Mouse (Mus musculus) left cerebral cortex, adult 18-20 months (tissue): ENCODE results near the gene Abca13. TPM values are rescaled to one million over a fixed set of nuclear protein-coding genes. Genes with fewer than 3 reads are reported as not detected.

Experiments used
- DNase-seq, 2 experiments: peaks; one replicate each; pipeline ENCODE4 v3.0.0; 2021 to 2022; ENCODE audit warnings: low spot score in 2 of 2, mixed read lengths in 1 of 2
- total RNA-seq, 2 experiments: library from RNA; stranded (reverse); gene quantifications; 2 replicates each; pipeline ENCODE4 v1.2.3; 2021

Gene Abca13
- total RNA-seq, 2 experiments from 2014 or later = 0.02 TPM

DNA sequence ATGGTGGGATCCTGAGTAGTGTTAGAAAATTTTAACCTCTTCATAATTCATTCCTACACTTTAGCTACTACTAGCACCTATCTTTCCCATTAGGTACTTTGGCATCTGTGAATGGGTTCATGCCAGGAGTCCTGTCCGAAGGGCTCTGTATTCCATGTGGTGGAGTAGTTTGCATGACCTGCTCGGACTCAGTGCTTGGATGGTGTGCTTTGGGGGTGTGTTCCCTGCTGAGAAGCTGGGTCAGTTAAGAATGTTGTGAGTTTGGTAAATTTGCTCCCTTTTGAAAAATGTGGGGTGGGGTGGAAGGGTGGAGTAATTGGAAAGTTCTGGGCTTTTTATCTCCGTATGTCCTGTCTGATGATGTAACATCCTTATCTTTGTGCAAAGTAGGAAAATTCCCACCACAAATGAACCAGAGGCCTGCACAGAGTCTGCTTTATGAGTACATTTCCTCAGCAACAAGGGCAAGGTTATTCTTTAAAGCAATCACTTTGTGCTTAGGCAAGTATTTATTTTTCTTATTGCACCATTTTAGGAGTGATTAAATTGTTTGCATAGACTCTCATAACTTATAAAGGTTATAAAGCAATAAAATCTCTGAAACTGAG is 475.0 kb downstream of the Abca13 start:
- no peak for DNase-seq

DNA sequence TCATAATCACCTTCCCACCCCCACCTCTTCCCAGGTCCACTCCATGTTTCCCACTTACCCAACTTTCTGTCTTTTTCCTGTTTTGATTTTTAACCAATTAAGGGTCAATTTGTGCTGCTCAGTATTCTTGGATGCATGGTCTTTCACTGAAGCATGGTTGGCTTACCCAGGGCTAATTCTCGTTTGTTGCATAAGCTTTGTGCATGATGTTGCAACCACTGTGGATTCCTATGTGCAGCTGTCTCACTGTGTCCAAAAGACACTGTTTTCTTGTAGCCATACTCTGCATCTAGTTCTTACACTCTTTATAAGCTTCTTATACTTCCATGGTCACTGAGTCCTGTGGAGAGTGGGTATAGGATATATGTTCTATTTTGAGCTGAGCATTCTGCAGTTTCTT is 477.7 kb downstream of the Abca13 start:
- DNase-seq = no peak

DNA sequence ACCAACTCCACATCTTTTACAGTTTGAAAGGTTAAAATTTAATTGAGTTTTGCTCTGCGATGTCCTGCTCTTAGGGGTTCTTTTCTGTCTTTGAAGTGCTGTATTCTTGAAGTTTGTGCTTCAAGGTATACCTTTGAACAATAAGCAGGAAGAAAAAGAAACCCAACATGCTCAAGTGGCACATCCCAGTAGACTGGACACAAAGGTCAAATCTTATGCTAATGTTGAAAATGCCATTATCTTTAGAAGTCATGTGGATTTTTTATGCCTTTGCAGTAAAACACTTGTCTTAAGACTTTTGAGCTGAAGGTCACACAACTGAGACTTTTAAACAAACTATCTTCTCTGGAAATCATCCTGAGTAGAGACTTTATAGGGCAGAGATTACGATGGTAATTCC is 493.2 kb downstream of the Abca13 start:
- no peak for DNase-seq

DNA sequence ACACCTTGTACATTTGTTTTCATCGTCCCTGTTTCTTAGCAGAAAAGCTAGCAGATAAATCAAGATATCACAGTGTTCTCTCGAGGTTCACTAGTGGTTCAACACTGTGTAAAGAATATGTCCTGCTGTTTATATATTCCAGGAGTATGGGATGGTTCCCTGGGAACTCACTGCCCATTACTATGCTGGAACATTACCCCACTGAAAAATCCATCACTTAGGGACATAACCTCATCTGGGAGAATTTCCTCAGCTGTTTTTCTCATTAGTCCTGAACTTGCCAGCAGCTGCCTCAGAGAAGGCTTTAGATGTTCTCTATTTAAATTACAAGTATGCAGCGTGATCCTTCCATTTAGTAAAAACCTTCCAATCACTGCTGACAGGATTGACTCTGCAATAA is 513.4 kb downstream of the Abca13 start:
- no peak for DNase-seq

DNA sequence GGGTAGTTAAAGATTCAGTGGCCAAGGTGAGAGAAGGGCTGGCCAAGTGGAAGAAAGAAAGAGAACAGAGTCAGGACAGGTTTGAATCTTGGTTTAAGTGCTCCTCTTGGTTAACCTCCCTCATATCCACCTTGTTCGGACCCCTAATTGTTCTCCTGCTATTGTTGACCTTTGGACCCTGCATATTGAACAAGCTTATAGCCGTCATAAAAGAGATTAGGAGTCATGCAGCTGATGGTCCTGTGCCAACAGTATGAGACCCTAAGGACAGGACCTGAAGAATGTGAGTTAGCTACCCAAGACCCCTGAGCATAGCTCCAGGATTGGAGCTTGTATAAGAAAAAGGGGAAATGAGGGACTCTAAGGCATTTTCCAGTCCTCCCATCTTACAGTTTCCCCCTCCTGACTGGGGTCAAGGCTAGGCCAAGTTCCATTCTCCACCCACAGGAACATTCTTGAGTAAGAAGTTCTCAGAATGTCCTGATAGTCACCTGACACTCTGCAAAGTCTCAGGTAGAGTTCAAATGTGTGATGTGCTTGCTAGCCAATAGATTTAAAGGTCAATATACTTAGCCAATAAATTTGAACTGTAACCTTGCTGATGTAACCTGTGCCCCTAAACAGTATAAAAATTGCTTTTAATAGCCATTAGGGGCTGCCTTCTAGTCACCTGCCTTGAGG is 536.2 kb downstream of the Abca13 start:
- DNase-seq = no peak

DNA sequence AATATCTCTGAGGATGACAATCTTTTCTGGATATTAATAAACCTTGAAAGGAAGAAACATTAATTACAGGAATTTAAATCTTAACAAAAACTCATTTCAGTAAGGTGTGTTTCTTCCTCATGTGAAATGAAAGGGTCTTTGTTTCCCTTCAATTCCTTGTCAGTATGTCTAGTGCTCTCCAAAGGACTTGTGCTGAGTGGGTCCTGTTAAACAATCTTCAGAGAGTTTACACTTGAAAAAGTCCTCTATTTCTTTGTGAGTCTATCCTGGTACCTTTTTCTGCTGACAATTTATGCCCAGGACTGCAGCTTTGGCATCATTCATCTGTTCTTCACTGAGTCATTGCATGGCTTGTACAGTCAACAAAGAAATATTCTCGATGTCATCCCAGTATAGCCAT is 539.6 kb downstream of the Abca13 start:
- no peak for DNase-seq

Other genes starting within 250 kb of the Abca13 start
- not detected for gene Pkd1l1, start 218.7 kb upstream of the Abca13 start, total RNA-seq
- 10 to 100 TPM; 11.5 to 12.1 TPM for gene Hus1, start 180.8 kb upstream of the Abca13 start, total RNA-seq
- gene Gm11992, start 143.3 kb upstream of the Abca13 start, total RNA-seq = under 1 TPM; 0.58 to 0.59 TPM
- gene Sun3, start 143.0 kb upstream of the Abca13 start, total RNA-seq = under 1 TPM in 1 of 2 experiments, not detected in 1; 0.28 TPM
- 1 to 10 TPM; 2.8 to 3.0 TPM for gene Upp1, start 73.8 kb upstream of the Abca13 start, total RNA-seq